Comparison of ENCODE assay signal across 9 mouse cellular contexts in genomic region chr1:45501437-45501836, GRCm38 (mm10). TPM values are rescaled to one million over a fixed set of nuclear protein-coding genes. Genes with fewer than 3 reads are reported as not detected.
DNase-seq lines count a peak whose midpoint lies in the region; ATAC-seq and TF ChIP-seq lines count a peak whose summit lies in the region.
"Had no signal": no experiment of that assay in that cellular context is flagged by ENCODE, and none has a peak within 500 bp of the region (broad histone marks: within the 10 kb centered on the region; RNA-seq: fewer than 3 reads in every experiment).

No protein-coding gene starts in this region.

- peaks cover 5% of the 10 kb centered on the region; the same call in 1 of the 2 replicates for H3K4me1 ChIP-seq in kidney, embryonic 16.5 days (ENCODE audit: insufficient read depth, low read length)
- no peaks in the 10 kb centered on the region for H3K4me1 ChIP-seq in embryonic facial prominence, embryonic 11.5 days (ENCODE audit: control insufficient read depth, insufficient read depth, low read length)
- H3K4me1 ChIP-seq in hindbrain, embryonic 16.5 days (ENCODE audit: control insufficient read depth, insufficient read depth, low read depth, low read length), result no peaks in the 10 kb centered on the region
- no peaks in the 10 kb centered on the region for H3K4me1 ChIP-seq in midbrain, embryonic 16.5 days (ENCODE audit: control insufficient read depth, insufficient read depth, low read length)
- H3K4me1 ChIP-seq in cerebellum, adult 2 months (ENCODE audit: control insufficient read depth, insufficient read depth, low read length), result no peaks in the 10 kb centered on the region

- no peak for TF ChIP-seq CTCF in cerebellum, adult 2 months (IDR thresholded peaks at IDR 0.05; ENCODE audit: borderline replicate concordance, insufficient read depth, low read depth, low read length)

- peak overlapping the region; percentile 29; the same call in 1 of the 2 replicates for H3K27ac ChIP-seq in kidney, embryonic 16.5 days (ENCODE audit: low read length)
- no peak overlapping the region for H3K27ac ChIP-seq in embryonic facial prominence, embryonic 11.5 days (replicated peaks; ENCODE audit: low read depth, low read length)
- no peak overlapping the region for H3K27ac ChIP-seq in hindbrain, embryonic 16.5 days (ENCODE audit: low read depth, low read length)
- no peak overlapping the region for H3K27ac ChIP-seq in midbrain, embryonic 16.5 days (ENCODE audit: low read length)
- no peak overlapping the region for H3K27ac ChIP-seq in cerebellum, adult 2 months (ENCODE audit: insufficient read depth, low read length)
- H3K27ac ChIP-seq: liver, embryonic 14.5 days had no signal

- DNase-seq in kidney, postnatal 10 days, result no peak
- DNase-seq in embryonic facial prominence, embryonic 11.5 days (ENCODE audit: low spot score), result peak; percentile 50
- no peak for DNase-seq in gastrocnemius, adult 8-10 months (ENCODE audit: low spot score in 2 of 2)
- DNase-seq in cerebellum, adult 2 months, result no peak
- no peak for DNase-seq in cerebellum, adult 11 months

- ATAC-seq in kidney, embryonic 16.5 days (ENCODE audit: low FRiP score, low TSS enrichment), result no peak
- no peak for ATAC-seq in embryonic facial prominence, embryonic 11.5 days (replicated peaks; ENCODE audit: insufficient number of reproducible peaks, low FRiP score, low TSS enrichment, low read depth)
- no peak for ATAC-seq in hindbrain, embryonic 16.5 days
- no peak for ATAC-seq in midbrain, embryonic 16.5 days

- H3K9me3 ChIP-seq in kidney, embryonic 16.5 days (ENCODE audit: low read length), result no peaks in the 10 kb centered on the region
- H3K9me3 ChIP-seq in embryonic facial prominence, embryonic 11.5 days (replicated peaks; ENCODE audit: control insufficient read depth, low read length), result no peaks in the 10 kb centered on the region
- H3K9me3 ChIP-seq in hindbrain, embryonic 16.5 days (ENCODE audit: control insufficient read depth, low read length), result no peaks in the 10 kb centered on the region
- H3K9me3 ChIP-seq in midbrain, embryonic 16.5 days (replicated peaks; ENCODE audit: control insufficient read depth, low read length, poor library complexity, severe bottlenecking), result no peaks in the 10 kb centered on the region

- H3K27me3 ChIP-seq in kidney, embryonic 16.5 days (ENCODE audit: insufficient read depth, low read length), result no peaks in the 10 kb centered on the region
- H3K27me3 ChIP-seq in embryonic facial prominence, embryonic 11.5 days (ENCODE audit: control insufficient read depth, insufficient read depth, low read length), result no peaks in the 10 kb centered on the region
- no peaks in the 10 kb centered on the region for H3K27me3 ChIP-seq in hindbrain, embryonic 16.5 days (replicated peaks; ENCODE audit: control insufficient read depth, insufficient read depth, low read length)
- H3K27me3 ChIP-seq in midbrain, embryonic 16.5 days (ENCODE audit: control insufficient read depth, insufficient read depth, low read depth, low read length), result no peaks in the 10 kb centered on the region
- no peaks in the 10 kb centered on the region for H3K27me3 ChIP-seq in cerebellum, adult 2 months (ENCODE audit: control insufficient read depth, insufficient read depth, low read length)

- TF ChIP-seq POLR2A in cerebellum, adult 2 months (IDR thresholded peaks at IDR 0.05; ENCODE audit: borderline replicate concordance, insufficient read depth, low read length), result no peak

- peak overlapping the region; percentile 46 for H3K4me2 ChIP-seq in kidney, embryonic 16.5 days (replicated peaks; ENCODE audit: low read depth, low read length)
- H3K4me2 ChIP-seq in embryonic facial prominence, embryonic 11.5 days (ENCODE audit: low read depth, low read length), result no peak overlapping the region; the same call in 1 of the 2 replicates
- H3K4me2 ChIP-seq in hindbrain, embryonic 16.5 days (ENCODE audit: low read length), result peak overlapping the region; percentile 51
- peak overlapping the region; percentile 49; the same call in 1 of the 2 replicates for H3K4me2 ChIP-seq in midbrain, embryonic 16.5 days (ENCODE audit: low read length)

- WGBS in kidney, embryonic 16.5 days, result 50% methylated on average over 6 of the region's 6 CpGs
- 55% methylated on average over 6 of the region's 6 CpGs for WGBS in embryonic facial prominence, embryonic 11.5 days
- WGBS in hindbrain, embryonic 16.5 days, result 59% methylated on average over 6 of the region's 6 CpGs
- WGBS in midbrain, embryonic 16.5 days, result 54% methylated on average over 6 of the region's 6 CpGs
- 46% methylated on average over 6 of the region's 6 CpGs for WGBS in cerebellum, adult 2 months

- H3K4me3 ChIP-seq in kidney, embryonic 16.5 days (ENCODE audit: low read length), result peak overlapping the region; percentile 52
- H3K4me3 ChIP-seq in embryonic facial prominence, embryonic 11.5 days (ENCODE audit: low read depth, low read length), result peak overlapping the region; percentile 44
- H3K4me3 ChIP-seq in hindbrain, embryonic 16.5 days (ENCODE audit: low read length), result peak overlapping the region; percentile 35; the same call in 1 of the 2 replicates
- peak overlapping the region; percentile 34 for H3K4me3 ChIP-seq in midbrain, embryonic 16.5 days (ENCODE audit: low read depth, low read length)
- H3K4me3 ChIP-seq in cerebellum, adult 2 months (replicated peaks; ENCODE audit: insufficient read depth, low read depth, low read length), result no peak overlapping the region

- H3K36me3 ChIP-seq in kidney, embryonic 16.5 days (ENCODE audit: insufficient read depth, low read length), result no peaks in the 10 kb centered on the region
- H3K36me3 ChIP-seq in embryonic facial prominence, embryonic 11.5 days (replicated peaks; ENCODE audit: control insufficient read depth, insufficient read depth, low read depth, low read length), result no peaks in the 10 kb centered on the region
- no peaks in the 10 kb centered on the region for H3K36me3 ChIP-seq in hindbrain, embryonic 16.5 days (ENCODE audit: control insufficient read depth, insufficient read depth, low read length)
- H3K36me3 ChIP-seq in midbrain, embryonic 16.5 days (ENCODE audit: control insufficient read depth, insufficient read depth, low read length), result no peaks in the 10 kb centered on the region

- no peak overlapping the region for H3K9ac ChIP-seq in kidney, embryonic 16.5 days (replicated peaks; ENCODE audit: low read length)
- H3K9ac ChIP-seq in embryonic facial prominence, embryonic 11.5 days (replicated peaks; ENCODE audit: low read length), result no peak overlapping the region; the same call in 1 of the 2 replicates
- H3K9ac ChIP-seq in hindbrain, embryonic 16.5 days (ENCODE audit: low read depth, low read length), result no peak overlapping the region
- no peak overlapping the region for H3K9ac ChIP-seq in midbrain, embryonic 16.5 days (ENCODE audit: low read depth, low read length)
- H3K9ac ChIP-seq: liver, embryonic 14.5 days had no signal

RNA-seq across cellular contexts. Expression of gene Col5a2, which starts 1.6 kb away (rescaled TPM):
- polyA plus RNA-seq in kidney, embryonic 16.5 days (2015; fragmentation: Nextera tagmentation; extraction: Ambion mirVana), result 37.2 and 40.5 TPM in 2 replicates
- 24.6 and 24.7 TPM in 2 replicates for polyA plus RNA-seq in embryonic facial prominence, embryonic 11.5 days (2014; fragmentation: Nextera tagmentation; extraction: Ambion mirVana)
- 9.3 and 16.5 TPM in 2 replicates for polyA plus RNA-seq in hindbrain, embryonic 16.5 days (2015; fragmentation: Nextera tagmentation; extraction: Ambion mirVana)
- polyA plus RNA-seq in midbrain, embryonic 16.5 days (2015; fragmentation: Nextera tagmentation; extraction: Ambion mirVana), result 9.4 and 10.7 TPM in 2 replicates
- 1 to 10 TPM; 3.5 to 8.0 (median 5.9) TPM for total RNA-seq in gastrocnemius, adult 8-10 months (2022)
- polyA plus RNA-seq in cerebellum, adult 2 months (2012; rRNA removed), result 2.3 and 2.5 TPM in 2 replicates
